Mouse (Mus musculus) naive thymus-derived CD4-positive, alpha-beta T cell, adult 2 months (primary cell): ENCODE data around the gene Cdh13.

Source experiments
- DNase-seq: peaks from one replicate; pipeline ENCODE4 v3.0.0-alpha.2; 2011; ENCODE audit warnings: low read depth

The Cdh13 gene

DNA sequence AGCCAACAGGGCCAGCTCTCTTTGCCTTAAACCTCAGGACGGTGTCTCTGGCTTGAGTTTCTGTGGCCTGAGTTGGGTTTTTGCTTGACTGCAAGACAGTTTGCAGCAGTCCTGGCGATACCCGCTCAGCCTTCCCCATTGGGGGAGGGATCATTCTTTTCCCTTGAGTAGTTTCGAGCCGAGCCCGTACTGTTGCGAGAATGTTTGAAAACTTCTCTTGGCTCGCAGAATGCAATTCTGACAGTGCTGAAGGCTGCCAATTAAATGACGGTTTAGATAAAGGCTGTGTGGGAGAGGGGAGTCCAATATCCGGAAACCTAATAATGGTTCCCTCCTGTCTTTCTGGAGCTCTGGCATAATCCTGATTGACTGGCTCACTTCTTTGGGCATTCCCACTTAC lies 23.4 kb downstream of the Cdh13 start:
- no peak for DNase-seq

DNA sequence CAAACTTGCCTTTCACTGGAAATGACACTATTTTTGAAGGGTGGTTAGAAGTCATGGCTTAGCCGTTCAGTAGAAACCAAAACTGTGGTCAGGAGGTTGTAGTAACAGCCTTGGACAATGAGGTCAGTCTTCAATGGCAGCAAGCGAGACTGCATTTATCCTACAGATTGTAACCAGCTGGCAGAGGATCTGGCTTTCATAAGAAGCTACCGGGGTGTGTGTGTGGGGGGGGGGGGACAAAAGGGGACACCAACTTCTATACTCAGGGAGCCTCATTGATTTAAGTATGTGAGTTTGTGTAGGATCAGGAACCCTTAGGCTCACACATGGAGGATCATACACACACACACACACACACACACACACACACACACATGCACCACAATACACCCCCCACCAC lies 25.6 kb downstream of the Cdh13 start:
- no peak for DNase-seq

DNA sequence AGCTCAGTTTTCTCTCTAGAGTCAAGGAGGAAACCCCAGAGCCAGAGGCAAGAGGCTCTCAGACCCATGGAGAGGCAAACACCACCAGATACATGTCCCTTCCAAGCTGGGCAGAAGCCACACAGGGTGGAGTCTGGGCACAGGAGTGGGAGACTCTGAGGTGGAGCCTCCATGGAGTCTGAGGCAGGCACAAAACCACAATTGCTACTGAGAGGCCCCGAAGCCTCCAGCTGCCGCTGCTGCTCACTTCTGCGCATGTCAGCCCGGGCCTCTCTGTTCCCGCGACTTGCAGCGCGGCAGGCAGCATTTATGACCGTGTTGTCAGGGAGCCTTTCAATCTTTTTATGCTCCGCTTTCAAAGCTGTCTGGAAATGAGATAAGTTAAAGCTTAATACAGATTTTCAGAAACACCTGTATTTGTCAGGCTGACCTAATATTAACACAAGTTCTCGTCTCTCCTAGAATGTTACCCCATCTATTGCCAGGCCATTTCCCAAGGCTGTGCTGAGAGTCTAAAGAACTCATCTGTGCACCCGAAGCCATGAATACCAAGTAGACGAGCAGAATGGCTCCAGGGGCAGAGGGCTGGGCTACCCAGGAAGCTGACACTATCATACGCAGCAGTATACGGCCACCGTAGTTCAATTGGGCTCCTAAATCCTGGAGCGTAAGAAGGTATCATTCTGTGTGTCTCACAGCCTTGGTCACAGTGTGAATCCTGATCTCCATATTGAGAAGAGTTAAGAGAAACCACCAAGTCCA lies 30.1 kb downstream of the Cdh13 start:
- no peak for DNase-seq

DNA sequence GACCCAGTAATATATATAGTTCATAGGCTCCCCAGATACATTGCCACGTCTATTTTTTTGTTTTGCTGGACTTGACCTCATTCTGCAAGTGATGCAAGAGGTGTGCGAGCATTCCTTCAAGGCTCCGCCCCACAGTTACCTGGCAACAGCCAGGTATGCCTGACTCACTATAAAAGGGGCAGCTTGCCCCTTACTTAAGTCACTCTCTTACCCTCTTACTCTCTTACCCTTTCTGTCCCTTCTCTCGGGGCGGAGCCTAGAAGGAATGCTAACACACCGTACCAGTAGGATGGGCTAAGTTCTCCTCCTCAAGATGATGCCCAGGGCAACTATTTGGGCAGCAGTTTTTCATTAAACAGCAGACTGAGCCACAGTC lies 30.6 kb downstream of the Cdh13 start:
- DNase-seq, result no peak

DNA sequence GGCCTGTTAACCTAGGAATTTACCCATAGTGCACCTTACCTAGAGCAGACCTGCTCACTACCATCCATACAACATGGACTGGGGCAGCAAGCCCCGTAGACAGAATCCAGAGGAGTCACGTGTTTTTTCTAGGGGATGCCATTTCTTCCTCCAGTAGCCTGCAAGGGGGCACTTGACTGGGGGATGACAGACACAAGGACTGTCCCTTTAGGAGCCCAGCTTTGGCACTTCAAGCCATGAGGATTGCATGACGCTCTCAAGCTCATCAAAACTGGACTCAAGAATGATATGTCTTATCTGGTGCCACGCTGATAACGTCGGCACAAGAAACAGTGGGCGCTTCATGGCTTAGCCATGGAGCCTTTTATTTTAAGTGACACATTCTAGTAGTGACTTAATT lies 31.4 kb downstream of the Cdh13 start:
- DNase-seq, result no peak

DNA sequence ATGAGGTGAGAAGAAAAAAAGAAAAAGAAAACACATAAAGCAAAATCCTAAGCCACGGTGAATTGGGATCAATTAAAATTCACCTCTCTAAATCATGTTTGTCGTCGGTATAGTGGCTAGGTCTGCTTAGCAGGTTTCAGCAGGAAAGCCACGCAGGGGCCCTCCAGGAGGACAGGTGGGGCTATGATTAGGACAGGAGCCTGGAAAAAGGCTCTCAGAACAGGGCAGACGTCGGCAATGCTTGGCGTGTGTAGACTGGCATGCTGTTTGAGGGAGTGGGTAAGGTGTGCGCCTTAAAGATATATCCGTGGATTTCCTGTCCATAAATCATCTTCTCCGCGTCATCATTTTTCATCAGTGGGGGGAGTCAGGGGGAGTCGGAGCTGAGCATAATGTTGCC lies 32.9 kb downstream of the Cdh13 start:
- no peak for DNase-seq

DNA sequence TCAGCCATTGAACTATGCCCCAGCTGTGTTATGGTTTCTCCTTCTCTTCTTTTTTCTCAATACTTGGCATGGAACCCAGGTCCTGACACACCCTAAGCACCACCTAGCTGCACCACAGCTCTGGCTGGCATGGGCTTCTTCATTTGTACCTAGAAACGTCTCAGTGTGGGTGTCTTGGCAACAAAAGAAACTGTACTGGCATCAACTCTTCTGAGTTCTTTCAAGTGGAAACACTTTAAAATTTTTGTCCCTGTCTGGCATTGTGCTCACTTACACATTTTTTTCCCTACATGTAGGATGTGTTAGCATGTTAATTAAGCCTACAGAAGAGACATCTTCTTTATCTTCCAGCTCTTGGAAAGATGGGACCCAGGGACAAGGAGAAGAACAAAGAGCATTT lies 37.0 kb downstream of the Cdh13 start:
- no peak for DNase-seq

DNA sequence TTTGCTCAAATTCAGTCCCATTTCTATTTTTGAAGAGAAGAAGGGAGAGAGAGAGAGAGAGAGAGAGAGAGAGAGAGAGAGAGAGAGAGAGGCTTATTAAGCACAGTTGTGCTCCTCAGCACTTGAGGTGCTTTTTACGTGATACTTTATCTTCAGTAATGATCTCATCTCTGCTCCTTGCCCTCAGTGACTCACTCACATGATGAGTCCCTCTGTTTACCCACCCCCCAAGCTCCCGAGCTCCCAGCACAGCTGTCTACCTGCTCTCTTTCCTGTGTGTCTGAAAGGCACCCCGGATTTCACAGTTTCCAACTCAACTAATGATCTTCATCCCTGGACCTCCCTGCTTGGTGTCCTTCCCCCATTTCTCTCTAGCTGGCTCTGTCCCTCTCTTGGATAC lies 39.9 kb downstream of the Cdh13 start:
- no peak for DNase-seq

DNA sequence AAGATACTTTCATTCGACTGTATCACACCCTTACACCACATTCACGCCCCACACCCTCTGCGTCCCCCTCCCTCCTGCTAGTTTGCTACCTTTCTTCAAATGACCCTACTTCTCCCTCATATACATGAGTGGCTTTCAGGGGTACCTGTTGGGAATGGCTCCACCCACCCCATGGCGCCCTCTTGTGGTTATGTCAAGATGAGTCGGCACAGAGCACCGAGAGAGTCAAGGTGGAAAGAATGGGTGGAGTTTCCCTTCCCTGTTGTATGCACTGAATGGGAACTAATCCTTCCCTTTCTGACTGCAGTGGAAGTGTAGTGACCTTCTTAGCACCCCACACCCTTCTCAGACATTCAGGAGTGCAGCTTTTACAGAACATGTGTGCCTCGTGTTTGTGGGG lies 51.4 kb downstream of the Cdh13 start:
- no peak for DNase-seq

DNA sequence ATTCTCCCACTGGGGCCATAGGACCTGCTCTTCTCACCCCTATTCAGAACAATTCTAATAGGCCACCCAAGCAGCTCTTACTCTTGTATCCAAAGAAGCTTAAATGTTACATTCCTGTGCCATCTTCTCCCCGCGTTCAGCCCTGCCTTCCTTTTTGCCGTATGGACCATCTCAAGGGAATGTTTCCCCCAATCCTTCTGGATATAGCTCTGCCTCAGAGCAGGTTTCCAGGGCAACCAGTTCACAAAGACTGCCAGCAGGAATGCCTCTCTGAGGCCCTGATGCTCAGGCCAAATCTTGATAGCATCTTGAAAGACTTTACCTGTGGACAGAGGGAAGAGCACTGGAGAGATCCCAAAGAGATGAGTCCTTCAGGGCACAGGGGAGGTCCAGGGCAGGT lies 56.2 kb downstream of the Cdh13 start:
- no peak for DNase-seq

DNA sequence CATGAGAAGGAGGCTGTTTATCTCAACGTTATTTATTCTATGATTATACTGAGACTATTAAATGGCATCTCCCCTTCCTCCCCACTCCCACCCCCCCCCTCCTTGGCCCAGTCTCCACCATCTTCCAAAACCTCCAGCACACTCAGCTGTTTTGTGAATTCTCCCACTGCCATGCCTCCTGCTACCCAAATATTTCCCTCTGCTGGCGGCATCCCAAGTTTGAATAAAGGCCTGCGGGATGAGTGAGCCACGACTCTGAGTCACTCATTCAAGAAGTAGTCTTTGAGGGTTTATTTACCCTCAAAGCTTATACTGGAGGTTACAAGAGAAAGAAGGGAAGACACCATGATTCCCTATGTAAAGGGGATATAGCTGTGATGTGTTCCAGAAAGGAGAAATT lies 59.7 kb downstream of the Cdh13 start:
- DNase-seq, result no peak

DNA sequence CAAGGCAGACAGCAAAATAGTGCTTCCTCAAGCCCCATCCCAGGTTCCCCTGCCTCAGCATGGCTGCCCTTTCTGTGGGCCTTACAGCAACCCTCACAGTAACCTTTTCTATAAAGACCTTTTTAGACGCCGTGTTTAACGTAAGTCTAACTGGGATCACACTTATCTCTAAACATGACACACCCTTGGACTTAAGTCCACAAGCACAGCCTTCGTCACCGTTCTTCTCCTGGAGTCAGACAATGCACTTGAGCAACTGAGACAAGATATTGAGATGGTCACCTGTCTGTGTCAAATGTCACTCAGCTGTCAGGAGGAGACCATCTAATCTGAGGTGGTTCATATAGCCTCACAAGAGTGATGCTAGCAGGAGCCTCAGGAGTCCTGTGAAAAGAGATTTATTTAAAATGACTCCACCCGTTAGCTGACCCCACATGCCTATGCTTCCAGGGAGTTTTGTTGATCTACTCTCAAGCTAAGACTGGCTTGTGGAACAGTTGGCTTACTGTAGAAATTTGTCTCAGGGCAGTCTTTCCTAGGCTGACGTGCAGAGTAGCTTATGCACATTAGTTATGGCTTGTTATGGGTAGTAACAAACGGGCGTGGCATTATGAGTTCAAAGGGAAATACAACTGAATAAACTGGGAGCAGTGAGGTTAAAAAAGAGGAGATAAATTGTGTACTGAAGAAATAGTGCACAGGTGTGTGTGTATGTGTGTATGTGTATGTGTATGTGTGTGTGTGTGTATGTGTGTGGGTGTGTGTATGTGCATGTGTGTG lies 65.4 kb downstream of the Cdh13 start:
- DNase-seq, result no peak

DNA sequence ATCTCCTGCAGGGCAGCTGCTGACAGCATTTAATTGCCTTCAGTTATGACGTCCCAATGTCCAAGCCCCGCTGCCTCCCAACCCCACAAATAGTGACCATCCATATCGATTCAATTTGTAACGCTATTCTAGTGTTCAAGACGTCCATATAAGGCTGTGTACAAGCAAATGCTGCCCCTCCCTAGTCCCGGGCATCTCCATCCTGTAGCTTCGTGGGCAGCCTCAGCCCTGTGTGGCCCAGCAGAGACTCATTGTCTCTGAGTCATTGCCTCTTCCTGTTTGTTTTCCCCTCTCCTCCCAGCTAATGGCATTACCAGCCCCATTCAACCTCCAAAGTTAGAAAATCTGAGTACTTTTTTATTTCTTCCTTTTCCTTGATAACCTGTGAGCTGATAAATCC lies 66.6 kb downstream of the Cdh13 start:
- DNase-seq, result no peak

DNA sequence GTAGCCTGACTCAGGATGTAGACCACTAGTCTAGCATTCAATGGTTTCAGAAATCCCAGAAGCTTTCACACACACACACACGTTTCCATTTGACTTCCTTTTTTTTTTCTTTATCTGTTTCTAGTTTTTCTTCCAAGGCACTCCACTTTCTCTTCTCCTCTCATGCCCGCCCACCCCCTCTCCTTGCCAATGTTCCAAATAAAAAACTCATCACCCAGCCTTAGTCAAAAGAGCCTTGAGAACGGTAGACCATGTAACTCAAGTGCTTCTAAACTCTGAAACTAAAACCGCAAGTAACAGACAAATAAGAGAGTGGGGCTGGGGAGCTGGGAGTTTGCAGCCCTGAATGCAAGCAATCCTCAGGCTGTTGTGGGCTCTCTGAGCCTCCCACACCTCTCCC lies 69.5 kb downstream of the Cdh13 start:
- no peak for DNase-seq

DNA sequence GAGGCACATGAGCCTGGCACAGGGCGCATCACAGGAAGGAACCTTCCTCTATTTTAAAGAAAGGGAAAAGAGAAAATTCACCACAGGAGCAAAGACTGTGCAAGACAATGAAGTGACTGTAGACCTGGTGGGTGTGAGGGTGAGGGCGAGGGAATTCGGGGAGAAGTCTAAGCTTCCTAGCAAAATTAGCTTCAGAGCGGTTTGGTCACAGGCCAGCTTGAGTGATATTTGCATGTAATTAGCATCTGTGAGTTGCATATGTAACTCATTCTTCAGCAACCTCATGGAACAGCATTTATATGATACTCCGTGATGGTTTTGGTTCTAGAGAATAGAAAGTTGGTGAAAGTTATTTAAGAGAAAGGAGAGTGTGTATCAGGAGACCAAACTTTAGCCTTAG lies 73.5 kb downstream of the Cdh13 start:
- DNase-seq, result no peak

DNA sequence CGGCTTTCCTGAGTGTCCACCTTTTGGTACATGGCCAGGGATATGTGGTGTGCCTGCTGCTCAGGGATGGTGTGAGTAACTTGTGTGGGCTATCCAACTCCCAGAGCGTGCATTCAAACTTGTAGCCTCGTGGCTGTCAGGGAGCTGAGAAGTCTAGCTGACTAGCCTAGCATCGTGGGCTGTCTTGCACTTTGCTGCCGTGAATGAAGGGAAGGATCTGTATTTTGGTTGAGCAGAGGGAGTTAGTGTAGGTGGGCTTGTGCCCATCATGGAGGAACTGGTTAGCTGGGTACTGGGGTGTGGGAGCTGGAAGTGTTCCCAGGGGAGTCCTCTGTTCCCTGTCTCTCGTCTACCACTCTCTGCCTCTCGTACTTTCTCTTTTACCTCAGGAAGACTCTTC lies 74.1 kb downstream of the Cdh13 start:
- no peak for DNase-seq

DNA sequence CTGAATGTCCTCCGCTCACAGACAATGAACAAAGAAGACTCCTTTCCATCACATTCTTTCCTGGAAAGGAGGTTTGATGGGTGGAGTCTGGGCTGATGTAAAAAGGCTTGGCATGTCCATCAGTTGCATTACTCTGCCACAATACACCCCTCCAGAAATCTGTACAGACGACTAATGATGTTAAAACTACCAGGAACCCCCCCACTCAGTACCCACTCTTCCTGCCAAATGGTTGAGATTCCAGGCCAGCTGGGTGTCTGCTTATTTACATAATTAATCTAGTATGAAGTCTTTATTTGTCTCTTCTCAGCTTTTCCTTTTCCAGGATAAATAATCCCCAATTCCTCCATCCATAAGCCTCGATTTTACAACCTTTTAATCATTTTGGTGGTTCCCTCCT lies 80.2 kb downstream of the Cdh13 start:
- DNase-seq, result no peak

DNA sequence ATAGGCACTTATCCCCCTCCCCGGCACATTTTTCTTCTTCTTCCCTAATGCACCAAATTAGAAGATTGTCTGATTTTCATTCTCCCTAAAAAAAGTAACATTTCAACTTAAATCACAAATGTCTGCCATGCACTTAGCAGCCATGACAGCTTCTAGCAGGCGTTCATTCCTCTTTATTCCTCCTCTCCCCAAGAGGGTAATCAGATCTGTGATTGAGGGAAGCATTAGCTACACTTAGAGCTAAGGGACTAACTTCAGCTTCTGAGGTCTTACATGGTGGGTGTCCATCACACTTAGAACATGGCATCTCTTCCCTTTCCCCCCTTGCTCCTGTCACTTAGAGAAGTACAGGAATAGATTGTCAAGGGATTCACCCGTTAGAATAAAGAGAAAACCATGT lies 89.6 kb downstream of the Cdh13 start:
- DNase-seq, result no peak

DNA sequence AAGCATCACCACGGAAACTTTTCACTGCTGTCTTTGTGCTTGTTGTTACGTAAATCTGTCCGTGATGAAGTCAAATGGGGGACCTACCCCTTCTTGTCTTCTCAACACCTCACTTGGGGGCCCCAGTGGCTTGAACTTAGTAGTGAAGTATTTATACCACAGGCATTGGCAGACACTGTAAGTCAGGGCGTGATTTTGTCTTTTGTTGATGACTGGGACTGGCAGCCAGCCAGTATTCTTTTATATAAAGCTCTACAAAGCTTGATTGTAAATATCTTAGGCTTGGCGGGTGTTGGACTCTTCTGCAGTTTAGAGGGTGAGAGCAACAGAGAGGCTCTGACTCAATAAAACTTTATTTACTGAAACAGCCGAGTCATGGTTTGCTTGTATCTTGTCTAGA lies 91.2 kb downstream of the Cdh13 start:
- DNase-seq, result no peak

DNA sequence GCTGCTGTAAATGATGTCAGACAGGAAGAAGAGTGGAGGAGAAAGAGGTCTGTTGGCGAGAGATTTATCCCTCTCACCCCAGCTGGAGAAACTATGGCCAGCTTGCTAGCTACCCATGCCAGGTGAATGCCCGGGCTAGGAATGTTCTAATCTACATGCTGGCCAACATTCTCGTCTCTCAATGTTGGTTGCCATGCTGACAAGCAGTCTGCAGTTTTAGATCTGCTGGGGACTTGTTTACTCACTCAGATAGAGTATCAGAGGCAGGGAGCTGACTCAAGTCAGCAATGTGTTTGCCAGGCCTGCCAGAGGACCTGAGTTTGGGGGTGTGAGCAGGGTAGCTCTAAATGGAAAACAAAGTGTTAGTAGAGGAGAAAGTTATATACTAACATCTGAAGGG lies 93.3 kb downstream of the Cdh13 start:
- no peak for DNase-seq

DNA sequence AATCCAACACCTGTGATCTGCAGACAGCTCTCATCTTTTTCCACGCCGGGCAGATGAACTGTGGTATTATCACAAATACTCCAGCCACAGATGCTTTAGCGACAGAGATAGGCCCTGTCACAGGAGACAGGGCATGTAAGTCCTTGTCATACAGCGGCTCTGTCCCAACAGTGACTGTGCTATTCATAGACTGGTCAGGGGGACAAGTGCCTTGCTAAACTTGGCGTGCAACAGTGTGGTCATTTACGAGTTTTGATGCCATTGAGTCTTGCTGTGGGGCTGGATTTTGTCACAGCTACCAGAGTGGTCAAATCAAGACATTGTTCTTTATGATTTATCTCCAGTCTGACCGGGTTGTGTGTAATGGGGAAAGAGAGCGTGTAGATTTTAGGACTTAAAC lies 95.5 kb downstream of the Cdh13 start:
- no peak for DNase-seq

DNA sequence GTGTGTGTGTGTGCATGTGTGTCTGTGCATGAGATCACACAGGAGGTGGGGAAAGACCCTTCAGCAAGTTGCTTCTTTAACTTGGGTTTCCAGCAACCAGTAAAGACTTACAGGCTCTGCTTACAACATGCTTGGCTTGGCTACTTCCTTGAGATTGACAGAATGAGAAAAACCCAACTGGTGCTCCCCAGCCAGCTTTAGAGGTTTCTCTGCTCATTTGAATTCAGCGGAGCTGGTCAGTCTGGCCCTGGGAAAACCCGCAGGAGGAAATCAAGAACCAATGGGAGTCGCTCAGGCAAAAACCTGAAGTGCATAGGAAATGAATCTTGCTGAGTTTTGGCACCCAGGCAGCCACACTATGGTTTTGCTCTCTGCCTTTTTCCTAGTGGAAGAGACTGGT lies 96.1 kb downstream of the Cdh13 start:
- DNase-seq, result no peak

DNA sequence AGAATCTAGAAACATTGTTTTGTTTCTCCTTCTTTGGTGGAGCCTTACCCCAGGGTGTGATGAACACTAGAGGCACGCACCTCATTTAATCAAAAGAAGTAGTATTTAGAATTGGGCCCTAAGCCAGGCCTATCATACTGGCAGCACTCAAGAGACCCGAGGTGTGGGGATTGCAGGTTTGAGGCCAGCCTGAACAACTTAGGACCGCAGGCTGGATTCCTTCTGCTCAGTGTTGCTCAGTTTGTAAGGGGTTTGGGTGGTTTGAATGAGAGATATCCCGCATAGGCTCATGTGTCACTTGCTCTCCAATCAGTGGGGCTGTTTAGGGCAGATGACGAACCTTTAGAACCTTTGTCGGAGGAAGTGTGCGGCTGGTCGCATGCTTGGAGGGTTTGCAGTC lies 96.5 kb downstream of the Cdh13 start:
- no peak for DNase-seq

DNA sequence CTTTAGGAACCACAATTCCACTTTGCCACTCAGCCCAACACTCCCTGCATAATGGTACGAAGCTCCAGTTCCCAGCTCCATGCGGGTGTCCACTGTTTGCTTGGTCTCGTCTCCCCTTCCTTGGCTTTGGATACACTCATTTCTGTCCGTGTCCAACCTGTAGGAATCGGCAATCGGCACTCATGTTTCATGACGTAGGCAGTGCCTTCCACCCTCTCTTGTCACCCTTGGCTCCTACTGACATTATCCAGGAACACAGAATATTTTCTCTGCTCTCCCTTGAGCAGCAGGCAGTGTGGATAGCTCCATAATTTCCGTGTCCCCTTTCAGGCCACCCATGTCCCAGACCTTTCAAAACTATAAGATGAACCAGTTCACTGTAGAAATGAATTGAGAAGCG lies 97.2 kb downstream of the Cdh13 start:
- DNase-seq, result no peak
